Mouse (Mus musculus): ENCODE data around the gene Ddost. TPM values are rescaled to one million over a fixed set of nuclear protein-coding genes. Genes with fewer than 3 reads are reported as not detected.
A peak's percentile ranks its signal among the peaks of the same experiment; 100 is the strongest.

Ddost gene
- polyA plus RNA-seq, 1 experiment = 98.3 TPM

GRCm38 (mm10) chr4:138272011-138272997 is 32.2 kb upstream of the Ddost start:
- no peak overlapping the region for H3K27ac ChIP-seq (ENCODE audit: insufficient read depth, low read length)
- TF ChIP-seq CTCF (IDR thresholded peaks at IDR 0.05; ENCODE audit: borderline replicate concordance, insufficient read depth, low read depth, low read length) (no peak), POLR2A (IDR thresholded peaks at IDR 0.05; ENCODE audit: borderline replicate concordance, insufficient read depth, low read length) (no peak)
- no peak for DNase-seq

GRCm38 (mm10) chr4:138278346-138278745 is 26.2 kb upstream of the Ddost start:
- Histone ChIP-seq H3K27ac (ENCODE audit: insufficient read depth, low read length) (no peak overlapping the region), H3K4me3 (replicated peaks; ENCODE audit: insufficient read depth, low read depth, low read length) (no peak overlapping the region), H3K27me3 (ENCODE audit: control insufficient read depth, insufficient read depth, low read length) (no peaks in the 10 kb centered on the region), H3K4me1 (ENCODE audit: control insufficient read depth, insufficient read depth, low read length) (no peaks in the 10 kb centered on the region)
- 66% methylated on average over 7 of the region's 7 CpGs for WGBS
- TF ChIP-seq POLR2A (IDR thresholded peaks at IDR 0.05; ENCODE audit: borderline replicate concordance, insufficient read depth, low read length) = no peak
- TF ChIP-seq CTCF (IDR thresholded peaks at IDR 0.05; ENCODE audit: borderline replicate concordance, insufficient read depth, low read depth, low read length) = no peak
- no peak for DNase-seq

More at GRCm38 (mm10) chr4:138272011-138272997, 32.2 kb upstream of the Ddost start:
- Histone ChIP-seq H3K4me3 (replicated peaks; ENCODE audit: insufficient read depth, low read depth, low read length) (no peak overlapping the region), H3K4me1 (ENCODE audit: control insufficient read depth, insufficient read depth, low read length) (no peaks in the 10 kb centered on the region), H3K27me3 (ENCODE audit: control insufficient read depth, insufficient read depth, low read length) (no peaks in the 10 kb centered on the region)
- 39% methylated on average over 14 of the region's 14 CpGs for WGBS

GRCm38 (mm10) chr4:138282834-138283233 is 21.7 kb upstream of the Ddost start:
- H3K27ac ChIP-seq (ENCODE audit: insufficient read depth, low read length) = no peak overlapping the region
- WGBS = 11% methylated on average over 4 of the region's 4 CpGs
- no peaks in the 10 kb centered on the region for H3K4me1 ChIP-seq (ENCODE audit: control insufficient read depth, insufficient read depth, low read length)
- DNase-seq = peak; percentile 49 to 51
- H3K27me3 ChIP-seq (ENCODE audit: control insufficient read depth, insufficient read depth, low read length) = no peaks in the 10 kb centered on the region
- H3K4me3 ChIP-seq (replicated peaks; ENCODE audit: insufficient read depth, low read depth, low read length) = no peak overlapping the region
- TF ChIP-seq CTCF (IDR thresholded peaks at IDR 0.05; ENCODE audit: borderline replicate concordance, insufficient read depth, low read depth, low read length) (peak; percentile 98), POLR2A (IDR thresholded peaks at IDR 0.05; ENCODE audit: borderline replicate concordance, insufficient read depth, low read length) (no peak)

- H3K27ac ChIP-seq (ENCODE audit: insufficient read depth, low read length) = no peak overlapping the region
- 89% methylated on average over 12 of the region's 12 CpGs for WGBS
These were observed 18.1 kb upstream of the Ddost start for GRCm38 (mm10) chr4:138286411-138286810.

GRCm38 (mm10) chr4:138288691-138289090 is 15.8 kb upstream of the Ddost start:
- H3K27ac ChIP-seq (ENCODE audit: insufficient read depth, low read length) = no peak overlapping the region
- WGBS = 87% methylated on average over 7 of the region's 7 CpGs
- no peak for TF ChIP-seq CTCF (IDR thresholded peaks at IDR 0.05; ENCODE audit: borderline replicate concordance, insufficient read depth, low read depth, low read length)
- no peak for TF ChIP-seq POLR2A (IDR thresholded peaks at IDR 0.05; ENCODE audit: borderline replicate concordance, insufficient read depth, low read length)
- no peak overlapping the region for H3K4me3 ChIP-seq (replicated peaks; ENCODE audit: insufficient read depth, low read depth, low read length)
- DNase-seq = no peak
- no peaks in the 10 kb centered on the region for H3K27me3 ChIP-seq (ENCODE audit: control insufficient read depth, insufficient read depth, low read length)
- no peaks in the 10 kb centered on the region for H3K4me1 ChIP-seq (ENCODE audit: control insufficient read depth, insufficient read depth, low read length)

More at GRCm38 (mm10) chr4:138286411-138286810, 18.1 kb upstream of the Ddost start:
- no peaks in the 10 kb centered on the region for H3K4me1 ChIP-seq (ENCODE audit: control insufficient read depth, insufficient read depth, low read length)
- TF ChIP-seq CTCF (IDR thresholded peaks at IDR 0.05; ENCODE audit: borderline replicate concordance, insufficient read depth, low read depth, low read length) = no peak
- TF ChIP-seq POLR2A (IDR thresholded peaks at IDR 0.05; ENCODE audit: borderline replicate concordance, insufficient read depth, low read length) = no peak
- H3K27me3 ChIP-seq (ENCODE audit: control insufficient read depth, insufficient read depth, low read length) = no peaks in the 10 kb centered on the region
- no peak overlapping the region for H3K4me3 ChIP-seq (replicated peaks; ENCODE audit: insufficient read depth, low read depth, low read length)
- DNase-seq = no peak

GRCm38 (mm10) chr4:138292028-138292427 is 12.5 kb upstream of the Ddost start:
- no peaks in the 10 kb centered on the region for H3K27me3 ChIP-seq (ENCODE audit: control insufficient read depth, insufficient read depth, low read length)
- no peaks in the 10 kb centered on the region for H3K4me1 ChIP-seq (ENCODE audit: control insufficient read depth, insufficient read depth, low read length)
- 76% methylated on average over 13 of the region's 13 CpGs for WGBS
- DNase-seq = no peak
- H3K27ac ChIP-seq (ENCODE audit: insufficient read depth, low read length) = no peak overlapping the region
- TF ChIP-seq POLR2A (IDR thresholded peaks at IDR 0.05; ENCODE audit: borderline replicate concordance, insufficient read depth, low read length) (no peak), CTCF (IDR thresholded peaks at IDR 0.05; ENCODE audit: borderline replicate concordance, insufficient read depth, low read depth, low read length) (no peak)
- H3K4me3 ChIP-seq (replicated peaks; ENCODE audit: insufficient read depth, low read depth, low read length) = no peak overlapping the region

- H3K27me3 ChIP-seq (ENCODE audit: control insufficient read depth, insufficient read depth, low read length) = no peaks in the 10 kb centered on the region
- no peak overlapping the region for H3K27ac ChIP-seq (ENCODE audit: insufficient read depth, low read length)
- no peak overlapping the region for H3K4me3 ChIP-seq (replicated peaks; ENCODE audit: insufficient read depth, low read depth, low read length)
- no peak for DNase-seq
- WGBS = 41% methylated on average over 18 of the region's 18 CpGs
- no peaks in the 10 kb centered on the region for H3K4me1 ChIP-seq (ENCODE audit: control insufficient read depth, insufficient read depth, low read length)
- TF ChIP-seq POLR2A (IDR thresholded peaks at IDR 0.05; ENCODE audit: borderline replicate concordance, insufficient read depth, low read length) (no peak), CTCF (IDR thresholded peaks at IDR 0.05; ENCODE audit: borderline replicate concordance, insufficient read depth, low read depth, low read length) (no peak)
These were observed 11.1 kb upstream of the Ddost start for GRCm38 (mm10) chr4:138293261-138293948.

All from cerebellum, adult 2 months (tissue).